Mouse (Mus musculus) midbrain, embryonic 15.5 days (tissue): Measurements from ENCODE around the gene Olfr452. TPM values are rescaled to one million over a fixed set of nuclear protein-coding genes. Genes with fewer than 3 reads are reported as not detected.
A peak's percentile ranks its signal among the peaks of the same experiment; 100 is the strongest.

Source experiments
- ATAC-seq: fragments of 200-750 bp; cut with Nextera tagmentation; replicated peaks from 2 replicates; pipeline ENCODE4 v1.8.0; 2017; ENCODE audit warnings: moderate TSS enrichment
- H3K27ac ChIP-seq: fragments of 300-500 bp; sonication (generic); 2 replicates; pipeline ENCODE4 v1.5.1; 2015; ENCODE audit warnings: mild to moderate bottlenecking, inconsistent platforms
- H3K27me3 ChIP-seq: fragments of 300-500 bp; sonication (generic); replicated peaks from 2 replicates; pipeline ENCODE4 v1.6.1; 2015; ENCODE audit warnings: inconsistent platforms
- H3K36me3 ChIP-seq: fragments of 300-500 bp; sonication (generic); replicated peaks from 2 replicates; pipeline ENCODE4 v1.6.1; 2015; ENCODE audit warnings: inconsistent platforms
- H3K4me1 ChIP-seq: fragments of 300-500 bp; sonication (generic); 2 replicates; pipeline ENCODE4 v1.6.1; 2015; ENCODE audit warnings: inconsistent platforms
- H3K4me2 ChIP-seq: fragments of 300-500 bp; sonication (generic); 2 replicates; pipeline ENCODE4 v1.6.1; 2015; ENCODE audit warnings: inconsistent platforms, mild to moderate bottlenecking, moderate library complexity
- H3K4me3 ChIP-seq: fragments of 300-500 bp; sonication (generic); 2 replicates; pipeline ENCODE4 v1.5.1; 2015; ENCODE audit warnings: mild to moderate bottlenecking, inconsistent platforms
- H3K9ac ChIP-seq: fragments of 300-500 bp; sonication (generic); 2 replicates; pipeline ENCODE4 v1.6.1; 2015; ENCODE audit warnings: mild to moderate bottlenecking, inconsistent platforms
- H3K9me3 ChIP-seq: fragments of 300-500 bp; sonication (generic); 2 replicates; pipeline ENCODE4 v1.6.1; 2016; ENCODE audit warnings: inconsistent platforms
- WGBS: fragments of 180-500 bp; shearing (Covaris S2); methylation state at CpG from one replicate; pipeline ENCODE4 v1.1.7; 2015; ENCODE audit warnings: mixed read lengths; 5-methylcytosine and 5-hydroxymethylcytosine counted together
- polyA plus RNA-seq: library from polyadenylated mRNA; unstranded; fragments of >200 nt; fragmentation: Nextera tagmentation; extraction: Ambion mirVana; gene quantifications from 2 replicates; pipeline ENCODE4 v1.2.1, GENCODE M21; 2015

The Olfr452 gene
- polyA plus RNA-seq: not detected in 2 replicates

DNA sequence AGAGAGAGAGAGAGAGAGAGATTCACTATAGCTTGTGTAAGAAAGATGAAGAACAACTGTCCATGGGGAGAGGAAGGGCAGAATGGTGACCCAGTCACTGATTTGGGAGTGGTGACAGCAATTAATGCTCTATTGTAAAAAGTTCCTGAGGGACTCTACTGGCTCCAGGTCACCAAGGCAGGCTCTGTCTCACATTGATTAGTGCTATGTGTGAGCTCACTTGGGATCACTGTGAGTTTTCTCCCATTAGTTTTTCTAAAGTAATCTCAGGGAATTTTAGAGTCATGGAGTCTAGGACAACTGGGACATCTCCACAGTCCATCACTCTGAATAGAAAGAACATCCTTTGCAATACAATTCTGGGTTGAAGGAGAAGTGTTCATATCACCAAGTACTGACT is at the start of gene Olfr452:
TSS of gene Olfr452 (plus strand) at position 301 of the 400 bp plus-strand sequence.
- H3K36me3 ChIP-seq: no peaks in the 10 kb centered on the region
- H3K4me2 ChIP-seq: no peak within 1 kb of the TSS
- H3K4me3 ChIP-seq: no peak within 1 kb of the TSS
- H3K4me1 ChIP-seq: no peaks in the 10 kb centered on the region
- no peak within 1 kb of the TSS for H3K9ac ChIP-seq
- no peak for ATAC-seq
- H3K9me3 ChIP-seq: no peaks in the 10 kb centered on the region
- no peaks in the 10 kb centered on the region for H3K27me3 ChIP-seq
- no peak within 1 kb of the TSS for H3K27ac ChIP-seq

DNA sequence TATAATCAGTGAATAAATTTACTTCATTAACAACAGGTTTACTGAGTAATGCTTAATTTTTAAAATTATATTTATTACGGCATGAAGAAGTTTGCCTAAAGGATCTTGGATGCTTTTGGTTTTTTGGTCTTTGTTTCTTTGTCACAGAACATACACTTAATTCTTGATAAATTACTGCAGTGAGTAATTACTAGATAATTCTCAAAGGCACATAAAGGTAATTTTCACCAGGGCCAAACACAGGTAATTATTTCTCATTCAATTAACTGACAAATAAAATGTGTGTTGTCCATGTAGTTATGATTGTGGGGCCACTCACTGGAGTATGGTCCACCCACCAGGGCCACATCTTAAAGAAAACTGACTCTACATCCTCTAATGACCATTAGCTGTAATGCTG is 45.8 kb upstream of the Olfr452 start, which contains the start of gene Olfr453:
TSS of gene Olfr453 (plus strand) at position 301 of the 400 bp plus-strand sequence.
- Histone ChIP-seq H3K27me3 (no peaks in the 10 kb centered on the region), H3K4me3 (no peak within 1 kb of the TSS), H3K4me2 (no peak within 1 kb of the TSS), H3K4me1 (no peaks in the 10 kb centered on the region), H3K27ac (no peak within 1 kb of the TSS), H3K9me3 (no peaks in the 10 kb centered on the region), H3K9ac (no peak within 1 kb of the TSS), H3K36me3 (no peaks in the 10 kb centered on the region)
- WGBS: 96% methylated on average over 1 of the region's 1 CpGs
- no peak for ATAC-seq

DNA sequence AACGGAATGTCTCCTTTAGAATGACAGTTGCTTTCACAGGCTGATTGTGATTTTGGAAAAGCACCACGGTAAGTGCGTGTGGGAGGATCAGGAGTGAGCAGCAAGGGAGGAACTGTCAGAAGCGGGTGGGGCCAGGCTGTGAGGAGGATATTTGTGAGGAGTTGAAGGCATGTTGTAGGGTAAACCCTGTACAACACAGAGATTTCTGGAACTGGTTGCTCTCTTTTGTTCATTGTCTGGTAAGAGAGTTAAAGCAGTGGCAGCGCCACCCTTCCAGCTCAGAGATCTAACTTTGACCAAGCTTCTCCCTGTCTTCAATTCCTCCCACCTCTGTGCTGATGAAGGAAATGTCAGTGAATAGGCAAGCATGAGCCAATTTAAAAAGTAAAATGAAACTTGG is 42.6 kb upstream of the Olfr452 start:
- H3K9ac ChIP-seq: no peak overlapping the region
- WGBS: 78% methylated on average over 5 of the region's 5 CpGs

DNA sequence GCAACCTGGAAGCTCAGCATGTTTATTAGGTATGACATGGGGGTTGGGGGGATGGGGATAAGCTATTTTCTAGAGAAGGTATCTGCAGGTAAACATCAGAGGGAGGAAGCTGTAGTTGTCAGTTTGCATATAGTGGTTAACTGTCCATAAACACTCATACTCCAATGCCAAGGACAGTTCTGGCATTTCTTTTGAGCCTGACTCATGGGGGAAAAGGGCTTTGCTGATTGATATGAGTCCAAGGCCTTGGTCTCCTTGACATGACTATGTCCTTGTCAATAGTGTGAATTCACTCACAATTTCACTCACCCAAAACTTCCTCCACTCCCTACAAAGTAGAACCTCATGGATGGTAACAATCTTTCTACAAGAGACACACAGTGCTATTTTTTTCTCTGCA is 37.0 kb upstream of the Olfr452 start:
- Histone ChIP-seq H3K9ac (no peak overlapping the region), H3K27ac (no peak overlapping the region), H3K27me3 (no peaks in the 10 kb centered on the region), H3K4me1 (no peaks in the 10 kb centered on the region), H3K9me3 (no peaks in the 10 kb centered on the region), H3K36me3 (no peaks in the 10 kb centered on the region), H3K4me3 (no peak overlapping the region), H3K4me2 (no peak overlapping the region)
- no peak for ATAC-seq

More for the DNA sequence above, 42.6 kb upstream of the Olfr452 start:
- Histone ChIP-seq H3K4me3 (no peak overlapping the region), H3K9me3 (no peaks in the 10 kb centered on the region), H3K4me1 (no peaks in the 10 kb centered on the region), H3K27me3 (no peaks in the 10 kb centered on the region), H3K36me3 (no peaks in the 10 kb centered on the region), H3K4me2 (no peak overlapping the region), H3K27ac (no peak overlapping the region)
- ATAC-seq: no peak

DNA sequence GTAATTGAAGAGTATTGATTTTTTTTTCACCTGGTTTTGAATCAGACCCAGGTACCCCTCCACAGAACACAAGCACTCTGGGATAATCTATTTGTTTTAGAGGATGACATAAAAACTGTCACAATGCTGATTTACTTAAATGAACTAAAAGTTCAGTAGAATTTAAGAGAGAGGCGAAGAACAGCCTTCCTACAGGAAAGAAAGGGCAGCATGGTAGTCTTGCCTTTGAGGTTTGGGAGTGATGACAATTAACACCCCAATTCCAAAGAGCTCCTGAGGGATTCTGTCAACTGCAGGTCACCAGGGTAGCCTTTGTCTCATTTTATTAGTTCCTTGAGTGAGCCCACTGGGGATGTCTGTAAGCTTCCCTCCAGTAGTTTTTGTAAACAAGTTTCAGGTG is 28.8 kb upstream of the Olfr452 start, which contains the start of gene Olfr38:
TSS of gene Olfr38 (plus strand) at position 301 of the 400 bp plus-strand sequence.
- H3K9me3 ChIP-seq: no peaks in the 10 kb centered on the region
- no peak within 1 kb of the TSS for H3K27ac ChIP-seq
- no peaks in the 10 kb centered on the region for H3K27me3 ChIP-seq
- H3K4me1 ChIP-seq: no peaks in the 10 kb centered on the region
- no peak within 1 kb of the TSS for H3K4me3 ChIP-seq
- WGBS: 69% methylated on average over 1 of the region's 1 CpGs
- no peak for ATAC-seq
- H3K4me2 ChIP-seq: no peak within 1 kb of the TSS
- no peak within 1 kb of the TSS for H3K9ac ChIP-seq
- no peaks in the 10 kb centered on the region for H3K36me3 ChIP-seq

DNA sequence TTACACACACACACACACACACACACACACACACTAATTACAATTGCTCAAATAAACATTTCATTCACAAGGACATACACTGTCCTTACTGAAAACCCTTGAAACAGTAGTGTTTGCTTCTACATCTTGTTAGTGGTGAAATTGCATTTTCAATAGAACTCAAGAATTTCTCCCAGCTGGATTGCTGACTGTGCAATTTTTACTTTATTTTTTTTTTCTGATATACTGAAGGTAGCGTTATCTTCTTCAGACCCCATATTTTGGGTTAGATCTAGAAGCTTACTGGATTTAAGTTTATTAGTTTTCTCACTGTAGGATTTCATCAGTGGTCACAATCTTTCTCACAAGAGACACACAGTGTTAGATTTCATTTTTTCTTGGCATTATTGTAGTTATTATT is 7.8 kb upstream of the Olfr452 start:
- Histone ChIP-seq H3K36me3 (no peaks in the 10 kb centered on the region), H3K9me3 (no peaks in the 10 kb centered on the region), H3K4me3 (no peak overlapping the region), H3K4me2 (no peak overlapping the region), H3K27ac (no peak overlapping the region), H3K4me1 (no peaks in the 10 kb centered on the region), H3K27me3 (no peaks in the 10 kb centered on the region), H3K9ac (no peak overlapping the region)
- WGBS: 91% methylated on average over 1 of the region's 1 CpGs
- ATAC-seq: no peak

DNA sequence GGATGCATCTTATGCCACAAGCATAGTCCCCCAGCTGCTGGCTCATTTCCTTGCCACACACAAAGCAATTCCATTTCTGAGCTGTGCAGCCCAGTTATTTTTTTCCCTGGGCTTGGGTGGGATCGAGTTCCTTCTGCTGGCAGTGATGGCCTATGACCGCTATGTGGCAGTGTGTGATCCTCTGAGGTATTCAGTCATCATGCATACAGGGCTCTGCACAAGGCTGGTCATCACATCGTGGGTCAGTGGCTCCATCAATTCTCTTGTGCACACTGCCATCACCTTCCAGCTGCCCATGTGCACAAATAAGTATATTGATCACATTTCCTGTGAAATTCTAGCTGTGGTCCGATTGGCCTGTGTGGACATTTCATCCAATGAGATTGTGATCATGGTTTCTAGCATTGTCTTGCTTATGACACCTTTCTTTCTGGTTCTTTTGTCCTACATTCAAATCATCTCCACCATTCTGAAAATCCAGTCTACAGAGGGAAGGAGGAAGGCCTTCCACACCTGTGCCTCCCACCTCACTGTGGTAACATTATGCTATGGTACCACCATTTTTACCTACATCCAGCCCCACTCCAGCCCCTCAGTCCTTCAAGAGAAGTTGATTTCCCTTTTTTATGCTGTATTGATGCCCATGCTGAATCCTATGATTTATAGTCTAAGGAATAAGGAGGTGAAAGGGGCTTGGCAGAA is 5.5 kb downstream of the Olfr452 start:
- WGBS: 48% methylated on average over 4 of the region's 4 CpGs
- peak overlapping the region; percentile 20; the same call in 1 of the 2 replicates for H3K4me2 ChIP-seq
- H3K4me1 ChIP-seq: peaks cover 2% of the 10 kb centered on the region; the same call in 1 of the 2 replicates

DNA sequence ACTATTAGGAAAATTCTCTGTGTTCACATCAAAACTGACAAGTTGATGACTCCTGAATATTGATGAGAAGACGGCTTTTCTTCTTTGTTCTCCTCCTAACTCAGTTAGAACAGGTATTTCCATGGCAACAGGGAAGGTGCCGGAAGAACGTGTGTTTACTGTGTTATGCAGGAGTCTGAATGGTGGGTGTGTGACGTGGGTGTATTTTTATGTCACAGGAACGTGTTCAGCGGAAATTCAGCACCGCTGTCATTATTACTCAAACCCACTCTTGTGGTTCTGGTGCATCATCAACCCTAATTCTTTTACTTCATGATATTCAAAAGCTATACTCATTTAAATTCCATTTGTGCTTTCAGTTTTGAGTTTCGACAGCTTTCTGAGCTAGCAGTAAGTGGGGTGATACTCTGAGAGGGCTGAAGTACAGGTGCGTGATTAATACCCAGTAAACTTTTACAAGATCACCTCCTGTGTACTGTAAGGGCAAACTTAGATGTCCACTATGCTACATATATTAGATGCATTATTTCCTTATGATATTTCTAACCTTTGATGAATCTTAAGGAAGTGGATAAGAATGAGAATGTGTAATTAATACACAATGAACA is 6.2 kb downstream of the Olfr452 start:
- no peaks in the 10 kb centered on the region for H3K9me3 ChIP-seq
- H3K9ac ChIP-seq: no peak overlapping the region
- peak overlapping the region; percentile 20; the same call in 1 of the 2 replicates for H3K4me2 ChIP-seq
- no peaks in the 10 kb centered on the region for H3K27me3 ChIP-seq
- H3K4me3 ChIP-seq: no peak overlapping the region
- peak; percentile 96 for ATAC-seq
- H3K27ac ChIP-seq: peak overlapping the region; percentile 60
- no peaks in the 10 kb centered on the region for H3K36me3 ChIP-seq
- WGBS: 54% methylated on average over 9 of the region's 9 CpGs
- H3K4me1 ChIP-seq: peaks cover 2% of the 10 kb centered on the region; the same call in 1 of the 2 replicates

More for the DNA sequence above, 5.5 kb downstream of the Olfr452 start:
- Histone ChIP-seq H3K4me3 (no peak overlapping the region), H3K36me3 (no peaks in the 10 kb centered on the region), H3K27me3 (no peaks in the 10 kb centered on the region), H3K9ac (no peak overlapping the region), H3K27ac (peak overlapping the region; percentile 60), H3K9me3 (no peaks in the 10 kb centered on the region)
- peak; percentile 86 for ATAC-seq

DNA sequence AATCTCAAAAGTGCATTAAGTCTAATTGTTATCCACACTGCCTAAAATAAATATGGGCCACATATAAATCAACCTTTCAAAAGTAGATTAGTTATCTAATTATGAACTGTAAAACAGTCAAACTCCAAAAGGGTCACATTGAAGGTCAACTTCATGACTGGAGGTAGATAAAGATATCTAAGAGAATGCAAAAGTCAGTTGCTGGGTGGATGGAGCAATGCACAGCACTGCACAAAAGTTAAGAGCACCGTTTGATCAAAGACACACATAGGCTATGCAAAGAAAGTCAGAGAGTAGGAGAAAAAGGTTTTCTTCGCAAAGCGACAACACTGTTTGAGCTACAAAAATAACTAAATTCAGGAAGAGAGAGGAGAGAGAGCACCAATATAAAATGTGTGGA is 10.1 kb downstream of the Olfr452 start:
- Histone ChIP-seq H3K36me3 (no peaks in the 10 kb centered on the region), H3K9ac (no peak overlapping the region), H3K9me3 (no peaks in the 10 kb centered on the region), H3K4me2 (no peak overlapping the region), H3K4me3 (no peak overlapping the region), H3K27me3 (no peaks in the 10 kb centered on the region), H3K4me1 (peaks cover 2% of the 10 kb centered on the region; the same call in 1 of the 2 replicates), H3K27ac (no peak overlapping the region)
- WGBS: 87% methylated on average over 3 of the region's 3 CpGs
- ATAC-seq: no peak

DNA sequence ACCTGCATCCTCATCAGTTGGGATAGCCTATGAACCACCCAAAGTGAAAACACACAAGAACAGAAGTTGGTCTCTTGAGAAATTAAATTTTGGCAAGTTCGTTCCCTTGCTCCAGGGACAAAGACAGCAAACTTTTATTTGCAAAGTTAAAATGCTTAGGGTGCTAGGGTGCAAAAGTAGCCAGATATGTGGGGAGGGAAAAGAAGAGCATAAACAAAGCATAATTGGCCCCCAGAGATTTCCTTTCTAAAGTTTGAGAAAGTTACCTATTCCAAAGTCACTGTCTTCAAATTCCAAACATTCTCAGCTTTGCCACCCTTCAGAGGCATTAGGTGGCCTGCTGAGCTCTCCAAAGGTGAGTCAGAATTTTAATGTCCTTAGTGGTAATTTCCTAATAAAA is 26.7 kb downstream of the Olfr452 start, which contains the start of gene Olfr450:
TSS of gene Olfr450 (plus strand) at position 301 of the 400 bp plus-strand sequence.
- Histone ChIP-seq H3K4me2 (no peak within 1 kb of the TSS), H3K27me3 (no peaks in the 10 kb centered on the region), H3K9me3 (no peaks in the 10 kb centered on the region), H3K27ac (no peak within 1 kb of the TSS), H3K4me3 (no peak within 1 kb of the TSS), H3K4me1 (no peaks in the 10 kb centered on the region), H3K36me3 (no peaks in the 10 kb centered on the region), H3K9ac (no peak within 1 kb of the TSS)
- WGBS: 81% methylated on average over 1 of the region's 1 CpGs
- ATAC-seq: no peak

DNA sequence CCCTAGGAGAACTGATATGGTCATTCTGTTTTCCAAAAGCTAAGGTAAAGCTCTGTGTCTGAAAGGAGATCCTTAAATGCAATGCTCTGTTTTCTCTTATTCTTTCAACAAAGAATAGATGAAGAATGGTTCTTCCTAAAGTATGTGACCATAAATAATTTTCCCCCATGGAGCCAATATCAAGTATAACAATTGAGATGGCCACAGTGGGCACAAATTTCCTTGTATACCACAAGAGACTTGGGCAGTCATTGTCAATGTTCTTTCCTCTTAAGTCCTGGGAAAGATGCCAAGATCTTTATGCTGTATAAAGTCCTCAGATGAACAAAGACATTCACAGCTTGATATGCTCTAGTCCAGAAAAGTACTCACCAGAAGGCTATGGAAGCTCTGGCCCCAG is 49.2 kb downstream of the Olfr452 start, which contains the start of gene Olfr449:
TSS of gene Olfr449 (plus strand) at position 301 of the 400 bp plus-strand sequence.
- no peak within 1 kb of the TSS for H3K4me3 ChIP-seq

More for the DNA sequence above, 49.2 kb downstream of the Olfr452 start, which contains the start of gene Olfr449:
- no peak within 1 kb of the TSS for H3K9ac ChIP-seq
- H3K36me3 ChIP-seq: no peaks in the 10 kb centered on the region
- no peak within 1 kb of the TSS for H3K27ac ChIP-seq
- H3K4me2 ChIP-seq: no peak within 1 kb of the TSS
- H3K4me1 ChIP-seq: no peaks in the 10 kb centered on the region
- H3K9me3 ChIP-seq: no peaks in the 10 kb centered on the region
- ATAC-seq: no peak
- H3K27me3 ChIP-seq: no peaks in the 10 kb centered on the region
